Mouse (Mus musculus) liver, embryonic 15.5 days (tissue): ENCODE measurements around the gene Zfp868. TPM values are rescaled to one million over a fixed set of nuclear protein-coding genes. Genes with fewer than 3 reads are reported as not detected.
"Not testable (repeated sequence)": the region's sequence is repeated elsewhere in the genome, so short reads cannot be mapped to it uniquely, and the experiment has no call there.

Experiments
- ATAC-seq: fragments of 200-750 bp; cut with Nextera tagmentation; 2 replicates; pipeline ENCODE4 v1.8.0; 2017; ENCODE audit warnings: moderate number of reproducible peaks, mild to moderate bottlenecking, moderate library complexity; ENCODE audit not compliant: insufficient read depth
- H3K27ac ChIP-seq: fragments of 300-500 bp; sonication (generic); replicated peaks from 2 replicates; pipeline ENCODE4 v1.5.1; 2015; ENCODE audit warnings: mild to moderate bottlenecking, inconsistent platforms
- H3K27me3 ChIP-seq: fragments of 300-500 bp; sonication (generic); 2 replicates; pipeline ENCODE4 v1.6.1; 2015; ENCODE audit warnings: mild to moderate bottlenecking, inconsistent platforms
- H3K36me3 ChIP-seq: fragments of 300-500 bp; sonication (generic); replicated peaks from 2 replicates; pipeline ENCODE4 v1.6.1; 2015; ENCODE audit warnings: moderate library complexity, mild to moderate bottlenecking, inconsistent platforms
- H3K4me1 ChIP-seq: fragments of 300-500 bp; sonication (generic); replicated peaks from 2 replicates; pipeline ENCODE4 v1.6.1; 2015; ENCODE audit warnings: inconsistent platforms
- H3K4me2 ChIP-seq: fragments of 300-500 bp; sonication (generic); 2 replicates; pipeline ENCODE4 v1.6.1; 2015; ENCODE audit warnings: moderate library complexity, mild to moderate bottlenecking, inconsistent platforms
- H3K4me3 ChIP-seq: fragments of 300-500 bp; sonication (generic); replicated peaks from 2 replicates; pipeline ENCODE4 v1.5.1; 2015; ENCODE audit warnings: mild to moderate bottlenecking, inconsistent platforms
- H3K9ac ChIP-seq: fragments of 300-500 bp; sonication (generic); 2 replicates; pipeline ENCODE4 v1.6.1; 2015; ENCODE audit warnings: moderate library complexity, mild to moderate bottlenecking, inconsistent platforms
- H3K9me3 ChIP-seq: fragments of 300-500 bp; sonication (generic); replicated peaks from 2 replicates; pipeline ENCODE4 v1.6.1; 2016; ENCODE audit warnings: inconsistent platforms
- WGBS: fragments of 180-500 bp; shearing (Covaris S2); methylation state at CpG from one replicate; pipeline ENCODE4 v1.1.7; 2015; ENCODE audit warnings: mixed read lengths; ENCODE audit not compliant: insufficient replicate concordance; 5-methylcytosine and 5-hydroxymethylcytosine counted together
- polyA plus RNA-seq: library from polyadenylated mRNA; unstranded; fragments of >200 nt; fragmentation: Nextera tagmentation; extraction: Ambion mirVana; gene quantifications from 2 replicates; pipeline ENCODE4 v1.2.1, GENCODE M21; 2015

Zfp868 gene
- 6.9 and 7.2 TPM in 2 replicates for polyA plus RNA-seq

GRCm38 (mm10) chr8:69625095-69625789 is at the start of gene Zfp868:
Gene Zfp868, minus strand, starts transcription at chr8:69625548.
- peaks cover 22% of the 10 kb centered on the region for H3K4me1 ChIP-seq
- peak within 1 kb of the TSS; percentile 96 for H3K27ac ChIP-seq
- ATAC-seq = peak; percentile 98
- H3K4me2 ChIP-seq = peak within 1 kb of the TSS; percentile 70
- H3K9me3 ChIP-seq = no peaks in the 10 kb centered on the region
- no peaks in the 10 kb centered on the region for H3K27me3 ChIP-seq
- under 1% methylated on average over 41 of the region's 41 CpGs for WGBS
- H3K4me3 ChIP-seq = peak within 1 kb of the TSS; percentile 82
- H3K36me3 ChIP-seq = no peaks in the 10 kb centered on the region
- H3K9ac ChIP-seq = peak within 1 kb of the TSS; percentile 87

- WGBS = 51% methylated on average over 2 of the region's 2 CpGs
- not testable (repeated sequence) for H3K9ac ChIP-seq, H3K27me3 ChIP-seq, H3K4me3 ChIP-seq, H3K9me3 ChIP-seq, ATAC-seq, H3K4me1 ChIP-seq, H3K27ac ChIP-seq, H3K36me3 ChIP-seq, H3K4me2 ChIP-seq
Measured at GRCm38 (mm10) chr8:69665051-69665450, 39.7 kb upstream of the Zfp868 start.

GRCm38 (mm10) chr8:69661294-69661693 is 35.9 kb upstream of the Zfp868 start:
- no peaks in the 10 kb centered on the region for H3K4me1 ChIP-seq
- H3K4me2 ChIP-seq = no peak overlapping the region
- ATAC-seq = peak; percentile 54; the same call in 1 of the 2 replicates
- H3K4me3 ChIP-seq = no peak overlapping the region
- H3K27ac ChIP-seq = no peak overlapping the region
- H3K36me3 ChIP-seq = no peaks in the 10 kb centered on the region
- no peak overlapping the region for H3K9ac ChIP-seq
- no peaks in the 10 kb centered on the region for H3K9me3 ChIP-seq
- 0 out of 2 replicates have a peak, but pooled peaks cover 1% of the 10 kb centered on the region for H3K27me3 ChIP-seq

- WGBS = 1% methylated on average over 55 of the region's 55 CpGs
- H3K4me1 ChIP-seq = peaks cover 6% of the 10 kb centered on the region
Measured at GRCm38 (mm10) chr8:69654358-69654981, 29.1 kb upstream of the Zfp868 start, which contains the start of gene Zfp964. Gene Zfp964, plus strand, starts transcription at chr8:69654479.

GRCm38 (mm10) chr8:69653808-69654357 is 28.5 kb upstream of the Zfp868 start:
- no peaks in the 10 kb centered on the region for H3K9me3 ChIP-seq
- H3K27ac ChIP-seq = no peak overlapping the region
- peaks cover 34% of the 10 kb centered on the region for H3K27me3 ChIP-seq
- no peak overlapping the region for H3K9ac ChIP-seq
- no peak for ATAC-seq
- peak overlapping the region; percentile 75 for H3K4me2 ChIP-seq
- 37% methylated on average over 10 of the region's 10 CpGs for WGBS
- peak overlapping the region; percentile 57 for H3K4me3 ChIP-seq
- peaks cover 6% of the 10 kb centered on the region for H3K4me1 ChIP-seq
- no peaks in the 10 kb centered on the region for H3K36me3 ChIP-seq

More at GRCm38 (mm10) chr8:69654358-69654981, 29.1 kb upstream of the Zfp868 start, which contains the start of gene Zfp964:
- peak; percentile 91 for ATAC-seq
- Histone ChIP-seq H3K4me3 (peak within 1 kb of the TSS; percentile 57), H3K4me2 (peak within 1 kb of the TSS; percentile 75), H3K36me3 (no peaks in the 10 kb centered on the region), H3K9ac (peak within 1 kb of the TSS; percentile 30; the same call in 1 of the 2 replicates), H3K27ac (peak within 1 kb of the TSS; percentile 69), H3K9me3 (no peaks in the 10 kb centered on the region), H3K27me3 (peaks cover 34% of the 10 kb centered on the region)

- H3K4me3 ChIP-seq = no peak overlapping the region
- peaks cover 8% of the 10 kb centered on the region for H3K4me1 ChIP-seq
- no peak overlapping the region for H3K27ac ChIP-seq
- H3K9me3 ChIP-seq = no peaks in the 10 kb centered on the region
- ATAC-seq = no peak
- no peaks in the 10 kb centered on the region for H3K27me3 ChIP-seq
- peaks cover 29% of the 10 kb centered on the region for H3K36me3 ChIP-seq
- WGBS = 73% methylated on average over 1 of the region's 1 CpGs
- H3K9ac ChIP-seq = no peak overlapping the region
- H3K4me2 ChIP-seq = no peak overlapping the region
Measured at GRCm38 (mm10) chr8:69618078-69618477, 7.3 kb downstream of the Zfp868 start.

GRCm38 (mm10) chr8:69614687-69615086 is 10.7 kb downstream of the Zfp868 start:
- Histone ChIP-seq H3K27ac (no peak overlapping the region), H3K9me3 (no peaks in the 10 kb centered on the region), H3K4me1 (peaks cover 6% of the 10 kb centered on the region), H3K4me3 (no peak overlapping the region), H3K27me3 (no peaks in the 10 kb centered on the region), H3K36me3 (peaks cover 58% of the 10 kb centered on the region), H3K4me2 (no peak overlapping the region), H3K9ac (no peak overlapping the region)
- WGBS = 53% methylated on average over 2 of the region's 2 CpGs
- ATAC-seq = no peak

GRCm38 (mm10) chr8:69597598-69597997 is 27.8 kb downstream of the Zfp868 start:
- not testable (repeated sequence) for H3K36me3 ChIP-seq, H3K4me1 ChIP-seq, H3K4me3 ChIP-seq, H3K27me3 ChIP-seq, H3K9ac ChIP-seq, H3K9me3 ChIP-seq, ATAC-seq, H3K4me2 ChIP-seq, H3K27ac ChIP-seq
- 64% methylated on average over 3 of the region's 3 CpGs for WGBS

GRCm38 (mm10) chr8:69584611-69585202 is 40.6 kb downstream of the Zfp868 start:
- H3K9ac ChIP-seq = no peak overlapping the region
- WGBS = 4% methylated on average over 54 of the region's 54 CpGs

GRCm38 (mm10) chr8:69584201-69584600 is 41.1 kb downstream of the Zfp868 start:
- H3K4me3 ChIP-seq = peak overlapping the region; percentile 44; the same call in 1 of the 2 replicates
- not testable (repeated sequence) for H3K36me3 ChIP-seq, H3K27ac ChIP-seq, H3K9ac ChIP-seq, ATAC-seq, H3K9me3 ChIP-seq, H3K4me1 ChIP-seq
- H3K27me3 ChIP-seq = peaks cover 17% of the 10 kb centered on the region
- 19% methylated on average over 7 of the region's 7 CpGs for WGBS
- H3K4me2 ChIP-seq = peak overlapping the region; percentile 68

More at GRCm38 (mm10) chr8:69584611-69585202, 40.6 kb downstream of the Zfp868 start:
- Histone ChIP-seq H3K27ac (no peak overlapping the region), H3K9me3 (no peaks in the 10 kb centered on the region), H3K4me2 (peak overlapping the region; percentile 68), H3K27me3 (peaks cover 17% of the 10 kb centered on the region), H3K4me3 (peak overlapping the region; percentile 44), H3K4me1 (no peaks in the 10 kb centered on the region), H3K36me3 (no peaks in the 10 kb centered on the region)
- no peak for ATAC-seq
